Mouse (Mus musculus): ENCODE results near the gene Bicc1.
A peak's percentile ranks its signal among the peaks of the same experiment; 100 is the strongest.
"Not testable (repeated sequence)": the region's sequence is repeated elsewhere in the genome, so short reads cannot be mapped to it uniquely, and the experiment has no call there.

The Bicc1 gene

DNA sequence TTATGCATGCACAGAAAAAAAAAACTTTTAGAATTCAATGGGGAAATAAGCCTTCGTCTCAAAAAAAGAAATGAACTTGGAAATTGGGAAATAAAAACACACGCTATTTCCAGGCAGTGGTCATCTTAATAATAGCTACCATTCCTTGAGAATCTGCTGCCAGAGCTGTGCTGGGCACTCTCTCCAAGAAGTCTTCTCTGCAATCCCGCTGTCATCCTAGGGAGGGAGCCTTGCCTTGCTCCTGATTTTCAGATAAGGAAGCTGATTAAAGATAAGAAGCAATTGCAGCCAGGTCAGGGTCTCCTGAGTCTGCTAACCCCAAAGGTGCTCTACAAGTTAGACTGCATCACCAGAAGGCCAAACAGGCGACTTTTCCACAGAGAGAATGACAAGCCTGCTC is 161.4 kb downstream of the Bicc1 start:
- peak; percentile 76 for ATAC-seq (ENCODE audit: low TSS enrichment)

DNA sequence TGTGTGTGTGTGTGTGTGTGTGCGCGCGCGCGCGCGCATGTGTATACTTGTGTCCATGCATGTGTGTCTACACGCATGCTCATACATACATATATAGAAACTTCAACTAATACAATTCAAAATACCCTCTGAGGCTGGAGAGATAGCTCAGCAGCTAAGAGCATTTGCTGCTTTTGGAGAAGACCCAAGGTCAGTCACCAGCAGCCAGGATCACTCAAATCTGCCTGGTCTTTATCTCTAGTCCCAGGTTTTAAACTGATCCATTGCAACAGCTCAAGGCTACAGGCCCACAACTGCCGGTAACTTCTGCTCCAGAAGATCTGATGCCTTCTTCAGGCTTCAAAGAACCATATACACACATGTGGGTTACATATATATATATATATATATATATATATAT is 163.4 kb downstream of the Bicc1 start:
- ATAC-seq (ENCODE audit: low TSS enrichment) = no peak

DNA sequence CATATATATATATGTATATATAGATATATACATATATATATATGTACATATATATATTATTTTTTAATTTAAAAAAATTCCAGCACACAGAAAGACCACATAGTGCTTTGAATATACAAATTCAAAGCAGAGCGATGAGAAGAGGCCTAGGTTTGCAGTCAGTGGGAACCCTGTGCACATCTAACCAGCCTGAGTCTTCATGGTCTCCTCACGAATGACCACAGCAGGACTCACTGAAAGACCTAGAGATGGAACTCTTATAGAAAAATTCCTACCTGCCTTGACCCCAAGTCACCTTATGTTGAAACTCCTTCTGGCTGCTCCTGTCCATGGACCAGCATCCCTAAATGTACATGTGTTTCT is 165.4 kb downstream of the Bicc1 start:
- ATAC-seq (ENCODE audit: low TSS enrichment) = no peak

DNA sequence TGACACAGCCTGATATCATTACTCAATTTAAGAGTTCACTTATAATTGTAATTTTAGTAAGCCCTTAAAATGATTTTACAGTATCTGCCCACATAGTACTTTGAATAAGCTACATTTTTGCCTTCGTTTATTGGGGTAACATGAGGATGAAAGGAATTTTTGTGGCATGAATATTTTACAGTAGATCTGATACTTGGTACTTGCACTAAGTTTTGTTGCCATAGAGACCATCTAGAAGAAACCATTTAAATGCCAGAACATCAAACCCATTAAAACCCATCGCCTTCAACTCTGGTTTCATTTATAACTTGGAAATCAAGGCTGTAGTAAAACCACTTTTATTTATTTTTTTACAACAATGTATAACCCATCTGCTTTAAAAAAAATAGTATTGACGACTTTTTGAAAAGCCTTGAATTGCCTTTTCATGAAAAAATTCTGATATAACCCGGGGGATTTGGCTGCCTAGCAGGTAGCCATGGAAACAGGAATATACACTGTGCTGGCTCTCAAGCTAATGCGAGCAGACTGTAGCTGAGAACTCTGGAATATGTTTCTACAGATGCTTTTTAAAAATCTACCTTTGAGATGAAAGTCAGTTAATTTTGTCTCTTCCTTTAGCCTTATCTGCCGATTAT is 165.9 kb downstream of the Bicc1 start:
- peak; percentile 79 for ATAC-seq (ENCODE audit: low TSS enrichment)

DNA sequence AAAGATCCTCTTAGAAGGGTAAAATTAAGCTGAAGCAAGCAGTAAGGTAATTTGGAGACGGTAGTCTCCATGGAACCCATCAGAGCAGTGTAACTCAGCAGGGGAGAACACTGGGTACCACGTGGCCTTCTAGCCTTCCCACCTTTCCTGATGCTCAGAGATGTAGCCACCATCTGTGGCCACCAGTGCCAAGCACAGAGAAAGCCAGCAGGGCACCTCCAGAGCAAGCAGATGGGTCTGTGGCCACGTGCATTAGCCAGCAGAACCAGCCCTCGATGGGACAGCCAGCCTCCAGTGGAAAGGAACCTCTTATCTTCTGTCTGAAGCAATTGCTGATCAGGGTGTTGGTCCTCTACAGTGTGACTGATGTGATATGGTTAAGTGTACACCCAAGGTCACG is 172.1 kb downstream of the Bicc1 start:
- ATAC-seq (ENCODE audit: low TSS enrichment) = no peak

DNA sequence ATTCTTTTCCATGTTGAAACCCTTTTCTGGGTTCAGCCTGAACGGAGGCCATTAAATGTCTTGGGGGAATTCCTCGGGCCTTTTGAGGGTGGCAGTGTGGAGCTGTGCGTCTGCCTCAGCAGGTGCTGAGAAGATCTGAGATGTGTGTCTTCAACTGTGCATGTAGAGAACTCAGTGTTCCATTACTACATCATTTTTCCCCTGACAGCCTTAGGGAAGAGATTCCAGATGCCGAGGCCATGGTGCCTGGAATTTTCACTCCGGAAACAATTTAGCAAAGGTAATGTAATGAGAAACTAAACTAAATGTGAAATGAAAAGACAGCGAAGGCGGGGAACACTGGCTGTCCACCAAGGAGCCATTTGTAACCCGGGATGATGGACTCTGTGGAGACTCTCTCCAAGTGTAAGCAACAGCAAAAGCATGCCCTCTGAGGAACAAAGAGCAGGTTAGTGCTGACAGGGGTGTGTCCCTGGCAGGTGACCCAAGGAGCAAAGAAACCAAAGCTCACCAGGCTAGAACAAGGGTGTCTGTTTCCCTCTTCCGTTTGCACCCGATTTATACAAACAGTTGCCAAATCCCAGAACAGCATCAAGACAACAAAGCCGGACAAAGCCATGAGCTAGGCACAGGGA is 176.3 kb downstream of the Bicc1 start:
- no peak for ATAC-seq (ENCODE audit: low TSS enrichment)

DNA sequence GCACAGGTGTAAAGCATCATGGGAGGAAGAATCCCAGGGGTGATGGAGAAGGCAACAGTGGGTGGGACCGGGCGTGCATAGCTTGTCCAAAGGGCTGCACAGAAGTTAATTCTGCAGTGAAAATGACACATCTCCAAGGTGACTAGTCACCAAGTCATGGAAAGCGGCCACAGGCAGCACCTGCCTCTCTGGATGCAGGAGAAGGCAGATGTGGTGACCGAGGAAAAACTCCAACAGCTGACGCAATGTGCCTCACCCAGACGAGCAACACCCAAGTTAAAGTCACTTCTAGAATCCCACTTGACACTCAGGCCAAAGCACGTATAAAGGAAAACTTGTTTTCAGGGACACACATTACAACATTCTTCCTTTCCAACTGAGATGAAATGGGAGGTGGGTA is 177.3 kb downstream of the Bicc1 start:
- ATAC-seq (ENCODE audit: low TSS enrichment) = no peak

DNA sequence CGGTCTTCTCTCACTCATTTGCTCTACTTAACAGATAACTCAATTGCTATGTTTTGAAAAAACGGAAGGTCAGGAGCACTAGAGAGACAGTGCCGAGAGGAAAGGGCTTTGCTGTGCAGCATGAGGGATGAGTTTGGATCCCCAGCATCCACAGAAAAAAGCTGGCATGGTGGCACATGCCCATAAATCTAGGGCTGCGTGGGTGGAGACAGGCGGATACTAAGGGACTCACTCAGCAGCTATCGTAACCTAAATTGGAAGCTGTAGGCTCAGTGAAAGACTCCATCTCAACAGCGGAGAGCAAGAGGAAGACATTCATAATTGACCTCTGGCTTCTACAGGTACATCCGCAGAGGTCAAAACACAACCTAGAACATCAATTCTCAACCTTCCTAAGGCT is 179.8 kb downstream of the Bicc1 start:
- peak; percentile 81 for ATAC-seq (ENCODE audit: low TSS enrichment)

DNA sequence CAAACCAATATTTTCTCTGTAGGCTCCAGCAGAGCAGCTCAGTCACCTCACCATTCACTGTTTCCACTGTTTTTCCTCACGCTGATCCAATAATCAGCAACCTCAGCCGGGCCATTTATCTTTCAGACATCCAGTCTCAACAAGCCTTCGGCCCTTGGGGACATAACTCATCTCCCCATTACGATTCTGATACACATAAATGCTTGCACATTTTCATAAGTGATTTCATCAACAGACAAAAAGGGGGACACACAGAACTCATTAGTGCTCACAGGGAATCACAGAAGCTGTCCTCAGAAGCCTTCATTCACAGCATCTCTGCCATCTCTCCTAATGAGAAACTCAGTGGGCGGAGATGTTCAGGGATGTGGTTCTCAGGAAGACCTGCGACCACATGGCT is 182.4 kb downstream of the Bicc1 start:
- ATAC-seq (ENCODE audit: low TSS enrichment) = peak; percentile 20; the same call in 1 of the 2 replicates

DNA sequence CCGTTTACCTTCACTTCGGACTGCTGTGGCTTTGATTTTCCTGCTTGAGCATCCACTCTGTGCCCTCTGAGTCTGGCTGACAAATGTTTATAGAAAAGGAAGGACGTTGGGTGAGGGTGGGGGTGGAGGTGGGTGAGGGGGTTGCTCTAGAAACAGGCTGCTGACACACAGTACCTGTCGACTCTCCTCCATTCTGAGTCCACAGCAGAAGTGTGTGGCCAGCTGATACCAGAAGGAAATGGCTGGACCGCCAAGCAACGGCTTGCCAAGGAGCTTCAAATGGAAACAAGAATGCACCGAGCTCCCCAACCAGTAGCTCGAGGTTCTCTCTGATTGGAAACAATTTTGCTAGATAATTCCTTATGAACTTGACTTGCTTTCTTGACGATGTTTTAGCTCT is 182.9 kb downstream of the Bicc1 start:
- no peak for ATAC-seq (ENCODE audit: low TSS enrichment)

DNA sequence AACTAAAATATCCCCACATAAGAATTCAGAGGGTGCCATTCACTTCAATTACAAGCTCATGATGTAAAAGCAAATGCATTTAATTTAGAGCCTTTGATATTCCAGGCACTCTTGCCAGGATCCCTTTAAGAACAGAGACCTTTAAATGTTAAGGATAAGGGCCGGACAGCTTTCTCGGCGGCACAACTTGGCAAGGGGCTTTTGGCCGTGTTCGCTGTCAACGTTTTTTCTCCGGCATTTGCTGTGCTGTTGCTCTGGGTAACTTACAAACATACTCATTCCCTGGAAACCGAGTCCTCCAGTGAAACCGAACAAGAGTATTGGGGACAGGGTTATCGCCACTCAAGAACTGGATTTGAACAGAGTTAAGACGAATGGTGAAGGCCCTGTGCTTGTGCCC is 188.3 kb downstream of the Bicc1 start:
- ATAC-seq (ENCODE audit: low TSS enrichment) = no peak

DNA sequence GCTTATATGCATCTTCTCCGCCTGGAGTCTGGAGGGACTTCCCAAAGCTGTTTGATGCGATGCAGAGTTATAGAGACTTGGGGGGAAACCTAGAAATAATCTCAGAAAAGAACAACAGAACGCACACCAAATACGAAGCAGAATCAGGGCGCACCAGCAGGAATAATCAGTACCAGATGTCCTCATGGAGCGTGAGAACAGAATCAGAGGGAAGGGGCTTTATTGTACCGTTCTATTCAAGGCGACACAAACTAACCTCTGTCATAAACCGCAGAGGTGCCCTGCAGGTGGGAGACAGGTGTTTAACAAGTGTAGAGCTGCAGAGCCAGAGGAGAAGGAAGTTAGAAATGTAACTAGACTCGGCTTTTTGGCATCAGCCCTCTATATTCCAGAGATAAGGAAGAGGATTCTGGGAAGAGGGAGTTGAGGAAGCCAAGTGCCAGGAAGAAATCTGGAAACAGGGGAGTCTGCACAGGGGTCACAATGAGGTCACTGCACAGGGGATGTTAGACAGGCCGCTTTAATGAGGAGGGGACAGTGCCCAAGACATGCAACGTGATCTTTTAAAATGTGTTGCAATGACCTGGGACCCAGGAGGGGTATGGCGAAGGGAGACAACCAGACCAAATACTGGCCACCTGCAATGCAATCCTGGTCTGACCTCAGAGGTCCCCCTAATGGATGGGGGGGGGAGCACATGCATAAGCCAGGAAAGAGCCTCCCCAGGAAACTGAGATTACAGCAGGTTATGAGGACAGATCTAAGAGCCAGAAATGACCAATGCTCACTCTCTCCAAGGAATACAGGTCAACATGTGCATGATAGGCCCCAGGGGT is 190.4 kb downstream of the Bicc1 start:
- no peak for ATAC-seq (ENCODE audit: low TSS enrichment)

DNA sequence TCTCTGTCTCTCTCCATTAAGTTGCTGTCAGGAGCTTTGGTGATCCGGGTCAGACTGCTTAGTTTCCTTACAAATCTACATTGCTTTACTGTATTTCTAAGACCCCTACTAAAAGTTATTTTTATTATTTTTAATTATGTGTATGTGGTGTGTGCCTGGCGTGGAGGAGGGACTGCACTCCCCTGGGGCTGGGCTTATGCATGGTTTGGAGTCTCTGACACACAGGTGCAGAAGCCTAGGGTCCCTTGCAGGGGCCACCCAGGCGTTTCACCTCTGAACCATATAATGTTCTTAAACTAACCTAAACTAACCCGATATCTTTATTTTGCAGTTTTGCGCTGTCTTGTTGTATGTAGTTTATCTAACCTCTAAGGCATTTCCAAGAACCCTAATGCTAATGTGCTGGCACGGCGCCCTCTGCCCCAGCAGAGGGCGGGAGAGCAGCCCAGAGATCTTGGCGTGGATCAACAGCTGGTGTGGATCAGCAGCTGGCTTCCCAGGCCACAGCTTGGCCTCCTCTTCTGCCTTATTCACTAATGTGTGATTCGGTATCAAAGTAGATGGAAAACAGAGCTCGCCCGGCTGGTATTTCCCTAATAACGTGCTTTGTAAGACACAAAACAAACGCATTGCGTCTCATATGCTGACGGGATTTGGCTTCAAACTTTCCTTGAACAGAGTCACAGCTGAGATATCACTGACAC is 192.7 kb downstream of the Bicc1 start:
- ATAC-seq (ENCODE audit: low TSS enrichment) = no peak

DNA sequence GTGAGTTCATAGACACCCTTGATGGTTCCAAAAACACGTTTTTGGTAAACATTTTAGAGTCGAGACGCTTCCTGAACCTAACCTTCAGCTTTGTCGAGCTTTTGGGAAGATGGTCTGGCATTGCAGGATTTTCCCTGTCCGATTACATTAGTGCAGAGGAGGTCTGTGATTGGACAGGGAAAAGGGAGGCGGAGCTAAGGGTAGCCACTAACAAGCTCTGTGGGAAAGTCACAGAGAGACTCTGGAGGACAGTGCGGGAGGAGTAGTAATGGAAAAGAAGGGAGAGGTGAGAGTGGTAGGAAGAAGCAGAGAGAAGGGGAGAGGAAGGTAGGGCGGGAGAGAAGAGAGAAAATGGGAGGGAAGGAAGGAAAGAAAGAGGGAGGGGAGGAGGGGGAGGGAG is 194.8 kb downstream of the Bicc1 start:
- ATAC-seq (ENCODE audit: low TSS enrichment) = no peak

DNA sequence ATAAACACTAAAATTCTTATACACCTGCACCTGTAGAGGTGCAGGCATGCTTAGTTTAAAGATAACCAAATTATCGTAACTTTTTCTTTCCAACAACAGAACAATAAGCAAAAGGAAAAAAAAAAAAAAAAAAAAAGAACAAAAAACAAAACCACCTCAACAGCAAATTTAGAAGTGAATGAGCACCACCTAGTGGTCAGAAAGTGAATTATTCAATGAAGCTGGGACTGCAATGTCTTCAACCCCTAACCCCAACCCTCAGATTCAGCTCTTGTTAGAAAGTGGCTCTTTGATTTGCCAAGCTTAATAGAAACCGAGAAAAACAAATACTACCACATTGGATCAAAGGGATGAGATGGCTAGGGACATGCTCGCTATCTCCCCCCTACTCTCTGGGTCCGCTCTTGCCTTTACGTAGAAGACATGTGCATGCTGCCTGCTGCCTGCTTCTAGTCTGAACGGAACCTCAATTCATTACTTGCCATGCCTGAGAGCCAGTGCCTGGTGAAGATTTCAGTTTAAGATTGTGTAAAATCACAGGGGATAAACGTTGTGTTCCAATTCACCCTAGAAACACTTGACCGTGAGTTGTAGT is 195.8 kb downstream of the Bicc1 start:
- ATAC-seq (ENCODE audit: low TSS enrichment) = peak; percentile 62

DNA sequence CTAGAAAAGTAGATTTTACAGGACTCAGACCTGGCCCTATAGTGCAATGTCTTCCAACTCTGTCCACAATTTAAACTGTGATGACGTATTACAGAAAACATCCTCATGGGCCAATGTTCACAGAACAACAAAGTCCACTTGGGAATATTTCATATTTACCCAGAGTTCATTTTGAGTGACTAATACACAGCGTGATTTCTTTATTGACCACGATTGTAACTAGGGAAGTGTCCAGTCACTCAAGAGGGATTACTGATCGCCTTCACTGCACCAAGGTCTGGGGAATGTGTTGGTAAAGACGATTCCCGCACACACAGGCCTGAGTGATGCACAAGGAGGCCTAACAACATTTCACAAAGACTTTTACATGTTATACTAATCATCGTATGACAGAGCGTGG is 197.9 kb downstream of the Bicc1 start:
- ATAC-seq (ENCODE audit: low TSS enrichment) = no peak

DNA sequence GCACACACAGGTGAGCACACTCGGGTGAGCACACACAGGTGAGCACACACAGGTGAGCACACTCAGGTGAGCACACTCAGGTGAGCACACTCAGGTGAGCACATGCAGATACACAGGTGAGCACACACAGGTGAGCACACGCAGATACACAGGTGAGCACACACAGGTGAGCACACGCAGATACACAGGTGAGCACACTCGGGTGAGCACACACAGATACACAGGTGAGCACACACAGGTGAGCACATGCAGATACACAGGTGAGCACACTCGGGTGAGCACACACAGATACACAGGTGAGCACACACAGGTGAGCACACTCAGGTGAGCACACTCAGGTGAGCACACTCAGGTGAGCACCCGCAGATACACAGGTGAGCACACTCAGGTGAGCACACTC is 199.1 kb downstream of the Bicc1 start:
- not testable (repeated sequence) for ATAC-seq (ENCODE audit: low TSS enrichment)

DNA sequence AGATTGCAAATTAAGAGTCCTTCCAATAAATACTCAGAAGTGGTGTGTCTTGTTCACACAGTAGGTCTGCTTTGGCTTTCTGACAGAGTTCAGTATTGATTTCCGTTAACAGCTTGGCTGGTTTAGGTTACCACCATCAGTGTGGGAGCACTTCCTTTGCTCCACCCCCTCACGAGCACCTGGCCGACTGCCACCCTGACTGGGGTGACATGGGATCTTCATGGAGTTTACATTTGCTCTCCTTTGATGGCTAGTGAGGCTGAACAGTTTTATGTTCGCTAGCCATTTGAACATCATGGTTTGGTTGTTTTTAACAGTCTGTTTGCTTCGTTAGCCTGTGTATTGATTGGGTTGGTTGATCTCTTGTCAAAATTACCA is 206.7 kb downstream of the Bicc1 start:
- no peak for ATAC-seq (ENCODE audit: low TSS enrichment)

DNA sequence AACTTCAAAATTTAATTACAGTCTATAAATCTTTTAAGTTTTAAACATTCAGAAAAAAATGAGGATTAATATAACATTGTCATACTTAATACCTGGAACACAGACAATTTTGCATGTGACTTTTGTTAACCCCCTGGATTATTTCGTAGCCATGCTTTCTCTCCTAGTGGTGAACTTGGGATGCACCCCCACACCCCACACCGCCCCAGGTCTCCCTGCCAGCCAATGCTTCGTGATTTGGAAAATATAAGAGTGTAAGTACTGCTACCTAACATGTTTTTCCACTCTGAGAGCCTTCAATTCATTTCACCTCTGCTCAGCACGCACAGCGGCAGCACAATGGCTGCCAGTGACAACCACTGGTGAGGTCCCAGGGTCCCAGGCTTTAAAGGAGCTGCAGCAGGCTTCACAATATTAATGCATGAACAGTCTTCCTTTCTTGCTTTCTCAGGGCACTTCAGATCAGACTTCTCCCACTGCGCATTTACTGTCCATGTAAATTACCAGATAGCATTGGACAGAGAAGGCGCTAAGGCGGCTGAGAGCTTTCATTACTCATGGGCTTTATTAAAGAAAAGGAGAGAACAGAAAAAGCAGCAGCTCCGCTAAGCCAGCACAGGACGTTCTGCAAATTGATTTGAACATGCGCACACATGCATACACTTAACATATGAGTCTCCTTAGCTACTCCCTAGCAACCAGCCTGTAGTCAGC is 207.3 kb downstream of the Bicc1 start:
- ATAC-seq (ENCODE audit: low TSS enrichment) = peak; percentile 55

DNA sequence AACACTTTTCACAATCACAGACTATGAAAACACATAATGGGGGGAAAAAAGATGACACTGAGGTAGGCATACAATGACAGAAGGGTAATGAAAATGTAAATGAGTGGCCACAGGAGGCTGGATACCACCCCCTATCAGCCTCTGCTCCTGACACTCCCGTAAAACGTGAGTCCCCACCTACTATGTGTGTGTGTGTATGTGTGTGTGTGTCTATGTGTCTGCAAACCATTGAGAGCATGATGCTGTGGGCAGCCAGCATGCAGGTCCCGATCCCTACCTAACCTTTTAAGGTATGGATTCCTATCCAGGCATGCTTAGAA is 209.4 kb downstream of the Bicc1 start:
- ATAC-seq (ENCODE audit: low TSS enrichment) = no peak

DNA sequence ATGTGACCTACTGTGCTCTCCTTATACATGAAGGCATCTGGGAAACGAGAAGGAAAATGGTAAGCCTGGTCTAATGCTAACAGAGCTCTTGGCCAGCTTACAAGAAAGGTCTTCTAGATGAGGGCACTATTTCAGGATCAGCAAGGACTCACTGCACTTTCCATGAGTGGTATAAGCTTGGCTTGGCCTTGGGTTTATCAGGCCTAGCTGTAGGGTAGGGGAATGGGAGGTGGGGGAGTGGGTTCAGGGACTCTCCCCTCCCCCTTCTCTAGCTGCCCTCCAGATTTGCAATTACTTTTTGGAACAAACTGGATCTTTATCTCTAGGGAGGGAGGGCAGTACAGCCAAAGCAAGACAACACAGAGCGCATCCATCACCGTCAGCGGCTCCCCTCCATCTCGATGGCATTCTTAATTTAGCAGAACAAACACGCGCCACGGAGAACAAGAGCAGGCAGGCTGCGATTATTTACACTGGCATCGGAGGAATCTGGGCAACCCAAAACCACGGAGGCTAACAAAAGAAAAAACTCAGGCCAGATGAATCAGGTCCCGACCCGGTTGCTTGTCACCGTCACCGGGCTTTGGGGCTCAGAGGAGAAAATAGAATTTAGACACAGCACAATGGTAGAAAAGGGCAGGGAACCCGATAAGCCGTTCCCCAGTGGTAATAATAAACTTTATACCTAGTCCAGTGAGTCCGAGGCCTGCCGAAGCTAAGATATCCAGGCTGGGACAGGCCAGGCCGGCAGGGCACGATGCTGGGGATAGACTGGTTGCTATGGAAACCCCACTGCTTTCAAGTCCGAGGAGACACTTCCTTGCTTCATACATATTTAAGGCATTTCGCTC is 210.0 kb downstream of the Bicc1 start:
- ATAC-seq (ENCODE audit: low TSS enrichment) = peak; percentile 76
